Mouse (Mus musculus) adrenal gland, postnatal 4 days (tissue): ENCODE measurements around the gene Gen1. TPM values are rescaled to one million over a fixed set of nuclear protein-coding genes. Genes with fewer than 3 reads are reported as not detected.

Source experiments
- microRNA-seq: library from miRNA; unstranded; fragments of <30 nt; microRNA quantifications from one replicate; pipeline ENCODE4 v1.2.0, GENCODE M21; 2021
- total RNA-seq, 2 experiments: library from RNA; stranded (reverse); gene quantifications; 2 replicates each; pipeline ENCODE4 v1.2.3; 2021

The Gen1 gene
- total RNA-seq, 2 experiments from 2014 or later: 6.3 to 10.0 TPM

Small RNAs within 50 kb of the gene (microRNA-seq; reads per million reads assigned to microRNA genes)
- 1.1 reads per million for gene Mir7675

Other genes with a start within 250 kb of the Gen1 start
- 1 to 10 TPM; 4.9 to 5.3 TPM for gene Kcns3, start 114.7 kb downstream of the Gen1 start, total RNA-seq
- gene Msgn1, start 56.8 kb downstream of the Gen1 start, total RNA-seq: not detected
- 10 to 100 TPM; 61.7 to 66.1 TPM for gene Smc6, start 85 bp upstream of the Gen1 start, total RNA-seq
- 10 to 100 TPM; 38.5 to 38.8 TPM for gene Vsnl1, start 170.8 kb upstream of the Gen1 start, total RNA-seq
- under 1 TPM; 0.54 to 0.84 TPM for gene Rad51ap2, start 190.3 kb upstream of the Gen1 start, total RNA-seq